Mouse (Mus musculus) lung, embryonic 15.5 days (tissue): ENCODE measurements at regions not wholly inside any gene's neighbourhood (a gene's known extent, or its start where the extent isn't known, plus 50 kb on each side); places are given as distances from the start of the nearest gene placed in this dataset.

ENCODE experiments used
- ATAC-seq: fragments of 200-750 bp; cut with Nextera tagmentation; 2 replicates; pipeline ENCODE4 v1.8.0; 2017; ENCODE audit warnings: moderate number of reproducible peaks, borderline replicate concordance; ENCODE audit not compliant: low FRiP score, low TSS enrichment; ENCODE audit errors: extremely low read depth
- H3K27ac ChIP-seq: fragments of 300-500 bp; sonication (generic); 2 replicates; pipeline ENCODE4 v1.5.1; 2015; ENCODE audit warnings: moderate library complexity, mild to moderate bottlenecking, inconsistent platforms
- H3K27me3 ChIP-seq: fragments of 300-500 bp; sonication (generic); 2 replicates; pipeline ENCODE4 v1.6.1; 2015; ENCODE audit warnings: inconsistent platforms
- H3K36me3 ChIP-seq: fragments of 300-500 bp; sonication (generic); 2 replicates; pipeline ENCODE4 v1.6.1; 2015; ENCODE audit warnings: inconsistent platforms
- H3K4me1 ChIP-seq: fragments of 300-500 bp; sonication (generic); 2 replicates; pipeline ENCODE4 v1.6.1; 2015; ENCODE audit warnings: inconsistent platforms
- H3K4me2 ChIP-seq: fragments of 300-500 bp; sonication (generic); 2 replicates; pipeline ENCODE4 v1.6.1; 2015; ENCODE audit warnings: inconsistent platforms, mild to moderate bottlenecking, moderate library complexity
- H3K4me3 ChIP-seq: fragments of 300-500 bp; sonication (generic); 2 replicates; pipeline ENCODE4 v1.5.1; 2015; ENCODE audit warnings: mild to moderate bottlenecking, inconsistent platforms
- H3K9ac ChIP-seq: fragments of 300-500 bp; sonication (generic); 2 replicates; pipeline ENCODE4 v1.6.1; 2015; ENCODE audit warnings: inconsistent platforms
- H3K9me3 ChIP-seq: fragments of 300-500 bp; sonication (generic); 2 replicates; pipeline ENCODE4 v1.6.1; 2016; ENCODE audit warnings: inconsistent platforms
- WGBS: fragments of 180-500 bp; shearing (Covaris S2); methylation state at CpG from one replicate; pipeline ENCODE4 v1.1.7; 2015; 5-methylcytosine and 5-hydroxymethylcytosine counted together

DNA sequence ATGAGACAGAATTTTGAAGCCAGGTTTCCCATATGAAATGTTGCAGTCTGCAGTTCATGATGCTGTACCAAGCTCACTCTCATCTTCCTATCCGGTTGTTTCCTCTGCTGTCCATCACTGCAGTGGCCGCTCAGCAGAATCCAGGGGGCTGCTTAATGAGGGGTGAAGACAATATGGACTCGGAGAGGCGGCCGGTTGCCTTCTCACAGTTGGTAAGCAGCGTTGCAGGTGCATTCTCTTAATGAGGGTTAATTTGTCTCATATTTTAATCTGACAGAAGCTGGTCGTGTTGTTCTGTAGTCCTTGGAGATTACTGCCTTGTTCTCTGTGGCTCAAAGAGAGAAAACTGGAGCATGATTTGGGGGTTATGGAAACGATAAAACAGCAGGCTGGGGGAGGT, 225.6 kb downstream of the Ppp4r2 start:
- Histone ChIP-seq H3K36me3 (no peaks in the 10 kb centered on the region), H3K9ac (no peak overlapping the region), H3K4me2 (no peak overlapping the region), H3K27ac (no peak overlapping the region), H3K27me3 (no peaks in the 10 kb centered on the region), H3K4me1 (no peaks in the 10 kb centered on the region), H3K9me3 (no peaks in the 10 kb centered on the region), H3K4me3 (no peak overlapping the region)
- no peak for ATAC-seq
- WGBS: 79% methylated on average over 8 of the region's 8 CpGs

DNA sequence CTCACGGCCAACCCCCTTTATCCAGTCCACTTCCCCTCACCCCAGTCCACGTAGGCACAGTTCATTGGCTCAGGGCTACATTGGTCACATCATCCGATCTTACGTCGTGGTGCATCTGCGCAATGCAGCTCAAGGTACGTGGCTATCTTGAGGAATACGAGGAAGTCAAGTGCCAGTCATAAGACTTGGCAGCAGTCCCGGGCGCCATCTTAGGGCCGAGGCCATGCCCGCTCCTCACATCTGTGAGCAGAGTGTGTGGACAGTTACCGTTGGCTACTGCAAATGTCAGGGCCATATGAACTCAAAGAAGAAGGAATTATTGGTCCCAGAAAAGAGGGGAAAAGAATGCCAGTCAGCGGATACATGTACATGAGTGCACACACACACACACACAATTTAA, 228.8 kb downstream of the Ppp4r2 start:
- WGBS: 91% methylated on average over 14 of the region's 14 CpGs
- no peak overlapping the region for H3K4me2 ChIP-seq
- no peak overlapping the region for H3K4me3 ChIP-seq
- H3K4me1 ChIP-seq: no peaks in the 10 kb centered on the region
- H3K36me3 ChIP-seq: no peaks in the 10 kb centered on the region
- no peak for ATAC-seq
- H3K9ac ChIP-seq: no peak overlapping the region
- no peak overlapping the region for H3K27ac ChIP-seq
- H3K27me3 ChIP-seq: no peaks in the 10 kb centered on the region
- H3K9me3 ChIP-seq: no peaks in the 10 kb centered on the region

GRCm38 (mm10) chr6:101075753-101076516, 242.5 kb downstream of the Ppp4r2 start:
- no peaks in the 10 kb centered on the region for H3K27me3 ChIP-seq
- no peaks in the 10 kb centered on the region for H3K36me3 ChIP-seq
- ATAC-seq: no peak
- WGBS: 75% methylated on average over 8 of the region's 8 CpGs
- no peaks in the 10 kb centered on the region for H3K9me3 ChIP-seq
- no peak overlapping the region for H3K4me3 ChIP-seq
- H3K27ac ChIP-seq: no peak overlapping the region
- no peaks in the 10 kb centered on the region for H3K4me1 ChIP-seq
- no peak overlapping the region for H3K9ac ChIP-seq
- no peak overlapping the region for H3K4me2 ChIP-seq

GRCm38 (mm10) chr6:101078294-101078693, 244.9 kb downstream of the Ppp4r2 start:
- no peaks in the 10 kb centered on the region for H3K9me3 ChIP-seq
- H3K27me3 ChIP-seq: no peaks in the 10 kb centered on the region
- H3K9ac ChIP-seq: no peak overlapping the region
- no peak for ATAC-seq
- 79% methylated on average over 5 of the region's 5 CpGs for WGBS
- H3K4me1 ChIP-seq: no peaks in the 10 kb centered on the region
- no peak overlapping the region for H3K4me3 ChIP-seq
- no peak overlapping the region for H3K27ac ChIP-seq
- no peak overlapping the region for H3K4me2 ChIP-seq
- H3K36me3 ChIP-seq: no peaks in the 10 kb centered on the region

DNA sequence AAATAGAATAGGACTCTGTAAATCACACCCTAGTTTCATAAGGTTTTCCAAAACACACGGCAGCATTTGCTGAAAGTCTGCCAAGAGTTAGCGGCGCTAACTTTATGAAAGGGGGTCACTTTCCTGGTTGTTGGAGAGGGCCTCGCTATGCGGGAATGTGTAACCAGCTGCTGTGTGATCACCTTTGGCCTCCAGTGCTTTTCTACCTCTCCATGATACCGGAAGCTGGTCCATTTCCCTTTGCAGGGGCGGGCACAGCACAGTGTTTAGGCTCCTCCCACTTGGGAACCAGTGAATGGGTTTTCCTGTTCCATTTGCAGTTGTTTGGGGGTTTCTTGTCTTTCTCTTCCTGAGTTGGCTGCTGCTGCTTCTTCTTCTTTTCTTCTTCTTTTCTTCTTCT, 250.3 kb downstream of the Ppp4r2 start:
- Histone ChIP-seq H3K4me3 (no peak overlapping the region), H3K4me1 (peaks cover 3% of the 10 kb centered on the region; the same call in 1 of the 2 replicates), H3K9ac (no peak overlapping the region), H3K36me3 (no peaks in the 10 kb centered on the region), H3K4me2 (peak overlapping the region; percentile 34; the same call in 1 of the 2 replicates), H3K27me3 (no peaks in the 10 kb centered on the region), H3K27ac (no peak overlapping the region), H3K9me3 (no peaks in the 10 kb centered on the region)
- ATAC-seq: 0 out of 2 replicates have a peak, but pooled peaks have one; percentile 31
- 17% methylated on average over 7 of the region's 7 CpGs for WGBS

GRCm38 (mm10) chr6:101092179-101092578, 258.8 kb downstream of the Ppp4r2 start:
- Histone ChIP-seq H3K9ac (no peak overlapping the region), H3K4me2 (no peak overlapping the region), H3K9me3 (no peaks in the 10 kb centered on the region), H3K4me1 (no peaks in the 10 kb centered on the region), H3K4me3 (no peak overlapping the region), H3K27me3 (no peaks in the 10 kb centered on the region), H3K36me3 (no peaks in the 10 kb centered on the region), H3K27ac (no peak overlapping the region)
- no peak for ATAC-seq
- WGBS: 15% methylated on average over 10 of the region's 10 CpGs
